ENCODE assay signal across 8 mouse cellular contexts in the genomic region with DNA sequence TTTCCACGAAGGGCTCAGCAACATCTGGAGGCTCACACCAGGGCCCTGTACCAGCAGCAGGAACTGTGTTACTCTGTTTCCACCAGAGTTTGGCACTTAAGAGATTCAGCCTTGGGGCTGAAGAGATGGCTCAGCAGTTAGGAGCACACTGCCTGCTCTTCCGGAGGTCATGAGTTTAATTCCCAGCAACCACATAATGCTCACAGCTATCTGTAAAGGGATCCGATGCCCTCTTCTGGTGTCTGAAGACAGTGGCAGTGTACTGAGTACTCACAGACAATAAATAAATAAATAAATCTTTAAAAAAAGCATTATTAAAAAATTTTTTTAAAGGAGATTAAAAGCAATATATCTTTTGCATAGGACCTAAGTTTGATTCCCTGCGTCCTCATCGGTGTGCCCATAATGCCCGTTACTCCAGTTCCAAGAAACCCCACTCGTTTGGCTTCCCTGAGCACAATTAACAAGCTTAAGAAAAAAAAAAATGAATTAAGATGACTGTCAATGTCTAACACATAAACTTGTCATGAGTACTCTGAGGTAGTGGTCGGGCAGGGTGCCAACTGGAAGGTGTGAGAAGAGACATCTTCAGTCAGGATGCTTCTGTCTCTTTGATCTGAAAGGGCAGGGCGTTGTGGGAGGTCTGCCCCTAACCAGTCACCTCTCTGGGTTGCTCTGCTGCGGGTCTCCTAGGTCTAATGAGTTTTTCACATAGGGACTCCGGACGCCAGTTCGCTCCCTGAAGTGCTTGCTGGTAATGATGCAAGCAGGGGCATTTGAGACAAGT. TPM values are rescaled to one million over a fixed set of nuclear protein-coding genes. Genes with fewer than 3 reads are reported as not detected.
DNase-seq lines count a peak whose midpoint lies in the region; ATAC-seq and TF ChIP-seq lines count a peak whose summit lies in the region.

No protein-coding gene starts in this region.

- peak overlapping the region; percentile 91 for H3K27ac ChIP-seq in left cerebral cortex, adult 2 months
- peak overlapping the region; percentile 97 for H3K27ac ChIP-seq in ES-E14 (ENCODE audit: insufficient read depth, low read depth, low read length, poor library complexity, severe bottlenecking)
- H3K27ac ChIP-seq in embryonic facial prominence, embryonic 10.5 days (replicated peaks): peak overlapping the region; percentile 93
- peak overlapping the region; percentile 78 for H3K27ac ChIP-seq in intestine, embryonic 14.5 days (ENCODE audit: low read depth)
- peak overlapping the region; percentile 59 for H3K27ac ChIP-seq in midbrain, embryonic 11.5 days (ENCODE audit: low read depth, low read length)

- no peaks in the 10 kb centered on the region for H3K9me3 ChIP-seq in ES-E14 (ENCODE audit: control insufficient read depth, insufficient read depth, low read depth, low read length)
- no peaks in the 10 kb centered on the region for H3K9me3 ChIP-seq in embryonic facial prominence, embryonic 10.5 days
- no peaks in the 10 kb centered on the region for H3K9me3 ChIP-seq in intestine, embryonic 14.5 days (ENCODE audit: control insufficient read depth, low read length)
- no peaks in the 10 kb centered on the region for H3K9me3 ChIP-seq in midbrain, embryonic 11.5 days (ENCODE audit: control insufficient read depth, low read length)

- no peak; the same call in 1 of the 2 replicates for ATAC-seq in intestine, embryonic 14.5 days (replicated peaks; ENCODE audit: low FRiP score, low TSS enrichment, low read depth)
- no peak for ATAC-seq in midbrain, embryonic 11.5 days (ENCODE audit: low FRiP score)

- peak overlapping the region; percentile 88 for H3K4me3 ChIP-seq in left cerebral cortex, adult 2 months
- H3K4me3 ChIP-seq in ES-E14 (ENCODE audit: insufficient read depth in 1 of 2, low read depth in 1 of 2, low read length in 2 of 2, poor library complexity in 1 of 2, severe bottlenecking in 1 of 2): peak overlapping the region; percentile 51 to 67
- peak overlapping the region; percentile 80 for H3K4me3 ChIP-seq in embryonic facial prominence, embryonic 10.5 days
- peak overlapping the region; percentile 83 for H3K4me3 ChIP-seq in intestine, embryonic 14.5 days (ENCODE audit: low read depth, low read length)
- H3K4me3 ChIP-seq in midbrain, embryonic 11.5 days (ENCODE audit: low read depth, low read length): peak overlapping the region; percentile 88

- peaks cover 6% of the 10 kb centered on the region; the same call in 1 of the 2 replicates for H3K36me3 ChIP-seq in ES-E14 (ENCODE audit: control insufficient read depth, insufficient read depth, low read length, poor library complexity, severe bottlenecking)
- peaks cover 13% of the 10 kb centered on the region for H3K36me3 ChIP-seq in embryonic facial prominence, embryonic 10.5 days (replicated peaks)
- 0 out of 2 replicates have a peak, but pooled peaks cover 6% of the 10 kb centered on the region for H3K36me3 ChIP-seq in intestine, embryonic 14.5 days (ENCODE audit: control insufficient read depth, insufficient read depth, low read length)
- no peaks in the 10 kb centered on the region; the same call in 1 of the 2 replicates for H3K36me3 ChIP-seq in midbrain, embryonic 11.5 days (ENCODE audit: control insufficient read depth, insufficient read depth, low read length)

- peak; percentile 34 for TF ChIP-seq CTCF in left cerebral cortex, adult 2 months (IDR thresholded peaks at IDR 0.05)

- H3K27me3 ChIP-seq in embryonic facial prominence, embryonic 10.5 days (replicated peaks; ENCODE audit: low read depth, poor library complexity, severe bottlenecking): no peaks in the 10 kb centered on the region
- no peaks in the 10 kb centered on the region for H3K27me3 ChIP-seq in intestine, embryonic 14.5 days (replicated peaks; ENCODE audit: control insufficient read depth, insufficient read depth, low read length)
- no peaks in the 10 kb centered on the region for H3K27me3 ChIP-seq in midbrain, embryonic 11.5 days (ENCODE audit: control insufficient read depth, insufficient read depth, low read length)

- peak overlapping the region; percentile 84 for H3K4me2 ChIP-seq in intestine, embryonic 14.5 days (ENCODE audit: low read length)
- H3K4me2 ChIP-seq in midbrain, embryonic 11.5 days: peak overlapping the region; percentile 94

- DNase-seq in left cerebral cortex, adult 2 months (ENCODE audit: extremely low spot score in 1 of 2, low spot score in 2 of 2): no peak
- no peak for DNase-seq in left cerebral cortex, adult 9 months (ENCODE audit: low spot score in 2 of 2)
- no peak for DNase-seq in ES-E14 (ENCODE audit: low read depth, low spot score)
- DNase-seq in embryonic facial prominence, embryonic 10.5 days (ENCODE audit: low spot score): no peak
- DNase-seq in intestine, embryonic 14.5 days (ENCODE audit: low spot score): no peak
- no peak for DNase-seq in midbrain, embryonic 11.5 days (ENCODE audit: low spot score, missing footprints)
- DNase-seq in layer of hippocampus, postnatal 10 days (ENCODE audit: low spot score in 2 of 2): no peak
- DNase-seq in cerebellum, postnatal 25 days: no peak

- in situ Hi-C loops in ES-E14 (cut with MboI; ENCODE audit: low sequenced_read_pairs in 2 of 2, unreplicated experiment in 2 of 2): no loop called here

- intact Hi-C loops in left cerebral cortex, adult 2 months (cut with DNase I): no loop called here

- WGBS in embryonic facial prominence, embryonic 10.5 days: 12% methylated on average over 13 of the region's 13 CpGs
- WGBS in intestine, embryonic 14.5 days: 14% methylated on average over 13 of the region's 13 CpGs
- WGBS in midbrain, embryonic 11.5 days: 11% methylated on average over 13 of the region's 13 CpGs

- peak overlapping the region; percentile 68 for H3K9ac ChIP-seq in ES-E14 (ENCODE audit: insufficient read depth, low read depth, low read length, poor library complexity, severe bottlenecking)
- H3K9ac ChIP-seq in intestine, embryonic 14.5 days (ENCODE audit: low read length): peak overlapping the region; percentile 76
- H3K9ac ChIP-seq in midbrain, embryonic 11.5 days (ENCODE audit: low read length): peak overlapping the region; percentile 87

- peaks cover 3 to 6% of the 10 kb centered on the region in 2 experiments; a peak in 3 of 4 replicates for H3K4me1 ChIP-seq in ES-E14 (ENCODE audit: control insufficient read depth in 2 of 2, insufficient read depth in 2 of 2, low read length in 2 of 2, poor library complexity in 1 of 2)
- H3K4me1 ChIP-seq in embryonic facial prominence, embryonic 10.5 days: peaks cover 52% of the 10 kb centered on the region
- H3K4me1 ChIP-seq in intestine, embryonic 14.5 days (replicated peaks; ENCODE audit: control insufficient read depth, insufficient read depth, low read length): peaks cover 25% of the 10 kb centered on the region
- H3K4me1 ChIP-seq in midbrain, embryonic 11.5 days (ENCODE audit: control insufficient read depth, insufficient read depth, low read length): peaks cover 25% of the 10 kb centered on the region; the same call in 1 of the 2 replicates

TF ChIP-seq in ES-E14, 5 proteins besides CTCF, POLR2A, EP300 and RAD21:
- TF ChIP-seq HCFC1 (IDR thresholded peaks at IDR 0.05; ENCODE audit: borderline replicate concordance, insufficient read depth, low read length) (no peak), CHD2 (IDR thresholded peaks at IDR 0.05; ENCODE audit: low read depth, low read length) (no peak), ZNF384 (IDR thresholded peaks at IDR 0.05; ENCODE audit: low read depth, low read length) (no peak), MAFK (IDR thresholded peaks at IDR 0.05; ENCODE audit: insufficient read depth, low read depth, low read length) (no peak), ZC3H11A (IDR thresholded peaks at IDR 0.05; ENCODE audit: borderline replicate concordance, low read depth, low read length) (no peak)

RNA-seq across cellular contexts. Expression of a gene that starts 0.6 kb away (rescaled TPM):
- 10 to 100 TPM; 30.5 to 36.7 TPM for total RNA-seq in left cerebral cortex, adult 2 months (2021)
- total RNA-seq in ES-E14 (2012; rRNA removed): 41.9 and 44.8 TPM in 2 replicates
- 16.9 and 19.3 TPM in 2 replicates for polyA plus RNA-seq in embryonic facial prominence, embryonic 10.5 days (2016; fragmentation: Nextera tagmentation; extraction: Ambion mirVana)
- 19.9 and 21.5 TPM in 2 replicates for polyA plus RNA-seq in intestine, embryonic 14.5 days (2014; fragmentation: Nextera tagmentation; extraction: Ambion mirVana)
- 24.8 and 24.9 TPM in 2 replicates for polyA plus RNA-seq in midbrain, embryonic 11.5 days (2014; fragmentation: Nextera tagmentation; extraction: Ambion mirVana)
- total RNA-seq in layer of hippocampus, postnatal 10 days (2021): 10 to 100 TPM; 32.5 to 33.6 TPM

RNA-seq across cellular contexts. Expression of a gene that starts 2.2 kb away (rescaled TPM):
- 100 to 1,000 TPM; 119 to 131 TPM for total RNA-seq in left cerebral cortex, adult 2 months (2021)
- total RNA-seq in ES-E14 (2012; rRNA removed): 158 and 281 TPM in 2 replicates
- polyA plus RNA-seq in embryonic facial prominence, embryonic 10.5 days (2016; fragmentation: Nextera tagmentation; extraction: Ambion mirVana): 115 and 130 TPM in 2 replicates
- polyA plus RNA-seq in intestine, embryonic 14.5 days (2014; fragmentation: Nextera tagmentation; extraction: Ambion mirVana): 103 and 108 TPM in 2 replicates
- 152 and 155 TPM in 2 replicates for polyA plus RNA-seq in midbrain, embryonic 11.5 days (2014; fragmentation: Nextera tagmentation; extraction: Ambion mirVana)
- 100 to 1,000 TPM; 122 to 130 TPM for total RNA-seq in layer of hippocampus, postnatal 10 days (2021)
